ENCODE assay signal across 18 mouse cellular contexts in the genomic region with DNA sequence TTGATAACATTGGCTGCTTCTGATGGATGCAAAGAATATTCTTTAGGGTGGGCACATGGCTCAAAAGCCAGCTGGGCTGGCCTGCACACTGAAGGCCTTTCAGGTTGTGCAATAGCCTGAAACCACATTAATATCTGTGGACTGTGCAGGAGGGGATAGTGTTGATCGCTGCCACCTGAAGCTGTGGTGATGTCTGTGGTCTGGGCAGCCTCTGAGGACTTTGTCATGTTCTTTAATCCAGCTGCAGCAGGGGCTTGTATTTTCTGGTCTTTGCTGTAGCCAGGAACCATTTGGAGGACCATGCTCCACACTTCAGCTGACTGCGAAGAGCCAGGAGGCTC.
A peak's percentile ranks its signal among the peaks of the same experiment; 100 is the strongest.
DNase-seq lines count a peak whose midpoint lies in the region; ATAC-seq and TF ChIP-seq lines count a peak whose summit lies in the region.
"Had no signal": no experiment of that assay in that cellular context is flagged by ENCODE, and none has a peak within 500 bp of the region (broad histone marks: within the 10 kb centered on the region; RNA-seq: fewer than 3 reads in every experiment).

No protein-coding gene starts in this region.

- H3K4me3 ChIP-seq in heart, embryonic 16.5 days (ENCODE audit: low read length): no peak overlapping the region
- no peak overlapping the region for H3K4me3 ChIP-seq in bone marrow, adult 2 months (replicated peaks; ENCODE audit: control insufficient read depth, low read depth, low read length)
- H3K4me3 ChIP-seq: embryonic facial prominence, embryonic 10.5 days; heart, adult 2 months; hindbrain, embryonic 10.5 days; hindbrain, embryonic 15.5 days had no signal

- H3K9ac ChIP-seq in heart, embryonic 16.5 days (ENCODE audit: low read length): no peak overlapping the region
- H3K9ac ChIP-seq: hindbrain, embryonic 15.5 days had no signal

- peaks cover 3% of the 10 kb centered on the region; the same call in 1 of the 2 replicates for H3K4me1 ChIP-seq in heart, embryonic 16.5 days (ENCODE audit: control insufficient read depth, insufficient read depth, low read length)
- no peaks in the 10 kb centered on the region for H3K4me1 ChIP-seq in bone marrow, adult 2 months (ENCODE audit: control insufficient read depth, insufficient read depth, low read length)
- H3K4me1 ChIP-seq: embryonic facial prominence, embryonic 10.5 days; hindbrain, embryonic 10.5 days; hindbrain, embryonic 15.5 days had no signal

- no peak overlapping the region for H3K4me2 ChIP-seq in heart, embryonic 16.5 days (ENCODE audit: low read depth, low read length)
- H3K4me2 ChIP-seq: hindbrain, embryonic 15.5 days had no signal

- no peak for ATAC-seq in heart, embryonic 16.5 days (replicated peaks; ENCODE audit: extremely low read depth, insufficient read depth, low FRiP score)
- ATAC-seq in granulocyte monocyte progenitor cell, adult 5-6 weeks (replicated peaks; ENCODE audit: poor library complexity, severe bottlenecking): peak; percentile 95
- ATAC-seq: forebrain, embryonic 14.5 days; intestine, embryonic 16.5 days had no signal

- WGBS in heart, embryonic 16.5 days: 74% methylated on average over 2 of the region's 2 CpGs
- WGBS in bone marrow, adult 2 months: 39% methylated on average over 2 of the region's 2 CpGs

- TF ChIP-seq CTCF in bone marrow, adult 2 months (IDR thresholded peaks at IDR 0.05; ENCODE audit: control insufficient read depth, insufficient read depth, low read length): no peak

- H3K27ac ChIP-seq in heart, embryonic 16.5 days (ENCODE audit: low read length): peak overlapping the region; percentile 4; the same call in 1 of the 2 replicates
- 0 out of 2 replicates have a peak overlapping the region, but pooled peaks have one; percentile 10 for H3K27ac ChIP-seq in bone marrow, adult 2 months (ENCODE audit: control insufficient read depth, insufficient read depth, low read depth, low read length, poor library complexity)
- H3K27ac ChIP-seq: embryonic facial prominence, embryonic 10.5 days; heart, adult 2 months; hindbrain, embryonic 10.5 days; hindbrain, embryonic 15.5 days had no signal

- DNase-seq in heart, adult 8-10 months (ENCODE audit: low spot score): no peak
- DNase-seq in gastrocnemius, postnatal 14 days: no peak
- no peak for DNase-seq in embryo, embryonic 10 days (ENCODE audit: low spot score)
- DNase-seq: adrenal gland, adult 2 months; adrenal gland, postnatal 36 days; cerebellum, adult 11-12 months; cerebellum, adult 9-10 months; cerebellum, postnatal 25 days; heart, adult 2 months; heart, postnatal 14 days had no signal

- no peaks in the 10 kb centered on the region for H3K36me3 ChIP-seq in heart, embryonic 16.5 days (ENCODE audit: control insufficient read depth, insufficient read depth)
- H3K36me3 ChIP-seq: embryonic facial prominence, embryonic 10.5 days; hindbrain, embryonic 10.5 days; hindbrain, embryonic 15.5 days had no signal

- intact Hi-C loops in gastrocnemius, postnatal 14 days (cut with DNase I; ENCODE audit: low total_unique reads): no loop called here

- H3K9me3 ChIP-seq in heart, embryonic 16.5 days (replicated peaks; ENCODE audit: control insufficient read depth, low read length): no peaks in the 10 kb centered on the region
- H3K9me3 ChIP-seq: embryonic facial prominence, embryonic 10.5 days; hindbrain, embryonic 10.5 days; hindbrain, embryonic 15.5 days had no signal

- H3K27me3 ChIP-seq in heart, embryonic 16.5 days (ENCODE audit: control insufficient read depth, insufficient read depth, low read length): no peaks in the 10 kb centered on the region
- H3K27me3 ChIP-seq: hindbrain, embryonic 15.5 days had no signal

- TF ChIP-seq POLR2A in bone marrow, adult 2 months (IDR thresholded peaks at IDR 0.05; ENCODE audit: borderline replicate concordance, control insufficient read depth, low read depth, low read length): no peak
